Mouse (Mus musculus): ENCODE measurements at regions not wholly inside any gene's neighbourhood (a gene's known extent, or its start where the extent isn't known, plus 50 kb on each side); places are given as distances from the start of the nearest gene placed in this dataset.

DNA sequence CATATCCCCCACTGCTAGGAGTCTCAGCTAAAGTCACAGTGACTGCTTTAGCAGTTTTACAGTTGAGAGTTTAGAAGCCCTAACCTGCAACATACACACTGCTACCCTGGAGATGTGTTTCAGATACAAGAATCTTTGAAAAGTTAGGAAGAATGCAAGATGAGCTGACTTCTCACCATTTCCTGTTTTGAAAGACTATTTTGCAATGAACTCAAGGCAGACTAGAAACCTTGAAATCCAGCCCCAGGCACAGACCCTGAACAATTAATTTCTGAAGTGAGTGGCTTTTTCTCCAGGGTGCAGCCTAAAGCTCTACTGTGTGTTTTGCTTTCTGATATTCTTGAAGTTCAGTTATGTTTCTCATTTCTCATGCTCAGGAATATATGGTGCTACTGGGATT, 440.6 kb downstream of the Nebl start:
- peak; percentile 35 for DNase-seq (ENCODE audit: low read depth)

DNA sequence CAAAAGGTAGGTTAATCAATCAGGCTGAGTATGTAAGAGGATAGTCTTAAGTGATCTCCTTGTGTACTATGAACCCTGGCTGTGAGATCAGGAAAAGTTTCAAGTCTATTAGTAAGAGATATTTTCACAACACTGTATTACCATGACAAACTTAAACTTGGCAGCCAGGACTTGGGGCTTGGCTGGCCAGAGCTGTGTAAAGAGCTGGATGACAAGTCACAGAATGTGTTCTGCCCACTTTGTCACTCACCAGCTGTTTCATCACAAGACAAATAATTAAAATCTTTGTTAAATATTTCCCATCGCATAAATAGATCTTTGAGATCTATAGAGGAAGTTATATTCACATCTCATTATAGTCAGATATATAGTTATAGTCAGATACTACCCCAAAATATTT, 443.7 kb downstream of the Nebl start:
- DNase-seq (ENCODE audit: low read depth) = peak; percentile 1

DNA sequence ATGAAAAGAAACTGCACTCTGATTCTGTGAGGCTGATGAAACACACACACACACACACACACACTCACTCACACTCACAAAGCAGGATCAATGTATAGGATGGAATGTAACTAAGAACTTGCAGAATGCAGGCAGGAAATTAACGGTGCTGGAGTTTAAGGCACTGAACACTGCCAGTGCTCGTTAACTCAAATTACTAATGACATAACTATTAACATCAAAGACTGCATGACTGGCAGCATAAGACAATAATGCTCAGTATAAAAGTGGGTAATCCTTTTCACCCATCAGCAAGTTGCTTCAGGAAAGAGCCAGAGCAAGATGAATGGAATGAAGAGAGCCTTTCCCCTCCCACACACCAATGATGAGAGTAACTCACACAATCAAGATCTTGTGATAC, 481.3 kb downstream of the Nebl start:
- DNase-seq (ENCODE audit: low read depth) = no peak

DNA sequence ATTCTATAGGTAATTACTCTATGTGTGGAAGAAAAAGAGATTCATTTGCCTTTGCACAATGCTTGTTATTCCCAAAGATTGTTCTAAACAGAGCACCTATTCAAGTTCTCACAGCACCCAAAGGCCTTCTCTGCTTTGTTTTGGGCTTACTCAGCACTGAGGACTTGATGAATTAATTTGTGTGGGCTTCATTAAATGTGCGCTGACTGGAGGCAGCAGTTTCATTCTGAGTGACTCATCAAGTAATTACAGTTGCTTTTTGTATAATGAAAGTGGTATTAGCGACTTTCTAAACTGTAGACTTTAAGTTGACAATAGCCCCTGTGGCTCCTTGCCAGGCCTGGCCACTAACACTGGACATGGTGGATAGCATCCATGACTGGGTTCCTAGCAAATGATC, 485.4 kb downstream of the Nebl start:
- DNase-seq (ENCODE audit: low read depth) = no peak

DNA sequence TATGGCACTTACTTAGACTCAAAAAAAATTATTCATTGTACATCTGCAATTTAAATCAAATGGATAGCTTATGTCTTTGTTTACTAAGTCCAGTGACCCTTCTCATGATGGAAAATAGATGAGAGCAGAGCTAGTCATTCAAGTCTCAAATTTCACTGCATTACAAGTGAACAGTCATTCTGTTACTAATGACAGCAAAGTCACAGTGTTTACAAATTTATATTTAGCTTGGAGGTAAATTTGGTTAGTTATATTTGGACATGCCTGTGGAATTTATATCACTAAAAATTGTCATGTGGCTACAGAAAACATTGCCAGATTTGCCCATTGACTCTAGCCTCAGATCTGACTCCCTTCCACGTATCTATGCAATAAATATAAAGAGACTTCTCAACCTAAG, 515.7 kb downstream of the Nebl start:
- no peak for DNase-seq (ENCODE audit: low read depth)

DNA sequence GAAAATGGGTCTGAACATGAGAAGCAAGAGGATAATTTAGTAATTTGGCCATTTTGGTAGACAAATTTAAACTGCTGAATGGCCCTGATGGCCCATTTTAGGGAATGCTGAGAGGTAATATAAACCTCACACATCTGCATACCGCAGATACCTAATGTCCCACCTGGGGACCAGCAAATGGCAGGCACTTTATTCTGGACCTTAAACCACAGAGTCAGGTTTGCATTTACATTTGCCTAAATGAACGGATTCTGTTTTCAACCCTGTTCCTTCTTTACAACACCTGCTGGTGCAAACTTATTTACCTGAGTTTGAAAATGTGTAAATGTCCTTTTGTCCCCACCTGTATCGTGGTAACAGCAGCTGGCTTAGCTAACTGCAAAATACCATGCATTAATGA, 516.4 kb downstream of the Nebl start:
- DNase-seq (ENCODE audit: low read depth) = no peak

DNA sequence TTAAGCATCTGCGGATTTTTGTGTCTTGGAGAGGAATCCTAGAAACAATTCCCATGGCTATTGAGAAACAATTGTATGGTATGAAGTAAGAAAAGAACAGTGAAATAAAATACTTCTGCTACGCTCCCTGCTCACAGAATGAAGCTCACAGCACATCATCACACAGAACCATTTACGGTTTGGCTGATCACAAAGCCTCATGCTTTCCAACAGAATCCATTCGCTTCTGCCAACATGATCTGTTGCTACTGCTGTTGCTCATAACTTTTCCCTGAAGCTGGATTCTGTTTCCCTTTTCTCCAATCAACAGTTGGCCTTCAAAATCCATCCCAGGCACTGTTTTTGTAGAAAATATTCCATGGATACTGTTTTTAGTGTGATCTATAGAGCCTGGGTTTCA, 518.7 kb downstream of the Nebl start:
- no peak for DNase-seq (ENCODE audit: low read depth)

DNA sequence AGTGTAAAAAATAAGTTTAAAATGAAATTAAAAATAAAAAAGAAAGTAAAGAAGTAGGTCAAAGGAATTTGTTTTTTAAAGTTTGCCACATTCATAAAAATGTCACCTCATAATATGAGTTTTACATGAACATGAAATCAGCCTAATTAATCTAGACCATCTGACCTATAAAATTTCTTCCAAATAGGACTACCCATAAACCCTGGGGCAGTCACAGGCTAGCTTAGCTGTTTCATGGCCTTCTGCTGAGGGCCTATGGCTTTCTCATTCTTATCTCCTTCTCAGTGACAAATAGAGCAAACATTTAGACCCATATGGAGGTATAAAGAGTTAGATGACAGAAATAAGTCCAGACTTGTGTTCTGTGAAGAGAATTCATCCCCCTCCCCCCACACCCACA, 520.2 kb downstream of the Nebl start:
- DNase-seq (ENCODE audit: low read depth) = no peak

DNA sequence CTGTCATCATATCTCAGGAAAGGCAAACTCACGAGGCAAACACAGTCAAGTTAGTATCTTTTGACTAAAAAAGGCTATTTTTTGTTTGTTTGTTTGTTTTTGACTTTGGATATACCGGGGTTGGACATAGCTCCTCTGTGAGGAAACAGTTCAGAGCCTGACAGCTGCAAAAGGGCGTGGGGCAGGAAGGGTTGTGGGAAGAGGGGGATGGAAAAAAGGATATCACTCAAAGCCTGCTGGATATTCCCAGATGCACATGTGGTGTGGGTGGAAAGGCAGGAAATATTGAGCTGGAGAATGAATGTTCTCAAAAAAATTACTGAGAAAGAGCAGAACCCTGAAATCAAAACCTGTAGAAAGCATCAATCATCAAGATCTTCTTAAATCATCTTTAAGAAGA, 537.7 kb downstream of the Nebl start:
- DNase-seq (ENCODE audit: low read depth) = no peak

DNA sequence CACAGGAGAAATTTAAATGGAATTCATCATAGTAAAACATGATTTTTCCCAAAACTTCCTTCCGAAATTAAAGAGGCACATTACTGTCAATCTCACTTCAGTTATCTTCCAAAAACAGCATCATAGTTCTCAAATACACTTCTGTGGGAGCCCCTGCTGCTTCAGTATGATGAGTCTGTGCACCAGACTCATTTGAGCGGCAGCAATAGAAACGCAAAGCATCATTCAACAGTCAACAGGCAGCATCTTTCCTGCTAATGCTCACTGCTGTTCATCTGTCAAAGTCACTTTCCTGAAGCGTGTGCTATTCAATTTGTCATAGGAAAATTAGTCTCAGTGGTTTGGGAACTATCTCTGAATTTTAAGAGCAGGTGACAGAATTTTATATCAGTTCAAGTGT, 542.1 kb downstream of the Nebl start:
- DNase-seq (ENCODE audit: low read depth) = no peak

DNA sequence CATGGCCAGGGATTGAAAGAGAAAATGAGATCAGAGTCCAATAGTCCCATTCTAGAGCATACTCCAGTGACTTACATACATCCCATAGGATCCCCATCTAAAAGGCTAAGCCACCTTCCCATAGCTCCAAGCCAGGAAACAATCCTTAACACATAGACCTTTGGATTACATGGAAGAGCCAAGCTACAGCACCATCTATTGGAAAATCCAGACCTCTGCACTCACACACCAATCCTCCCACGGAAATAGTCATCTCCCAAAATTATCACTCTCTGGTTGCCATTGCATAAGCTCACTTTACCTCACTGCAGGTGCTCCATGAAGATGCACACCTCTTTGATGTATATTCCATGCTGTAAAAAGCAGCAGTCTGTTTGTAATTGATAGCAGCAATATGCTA, 543.4 kb downstream of the Nebl start:
- no peak for DNase-seq (ENCODE audit: low read depth)

DNA sequence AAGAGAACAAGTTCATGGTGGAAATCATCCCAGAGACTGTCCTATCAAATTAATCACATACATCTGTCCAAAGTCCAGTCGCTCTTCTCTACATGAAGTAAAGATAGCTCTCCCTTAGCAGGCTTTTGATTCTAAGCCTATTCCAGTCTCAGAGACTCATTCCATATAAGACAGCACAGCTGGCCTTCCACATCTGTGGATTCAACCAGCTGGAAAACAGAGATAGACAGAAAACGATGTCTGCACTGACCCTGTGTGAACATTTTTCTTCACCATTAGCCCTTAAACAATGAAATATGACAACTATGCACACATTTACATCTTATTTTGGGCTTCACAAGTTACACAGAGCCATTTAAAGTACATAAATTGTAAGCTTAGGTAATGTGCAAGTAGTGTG, 547.6 kb downstream of the Nebl start:
- no peak for DNase-seq (ENCODE audit: low read depth)

DNA sequence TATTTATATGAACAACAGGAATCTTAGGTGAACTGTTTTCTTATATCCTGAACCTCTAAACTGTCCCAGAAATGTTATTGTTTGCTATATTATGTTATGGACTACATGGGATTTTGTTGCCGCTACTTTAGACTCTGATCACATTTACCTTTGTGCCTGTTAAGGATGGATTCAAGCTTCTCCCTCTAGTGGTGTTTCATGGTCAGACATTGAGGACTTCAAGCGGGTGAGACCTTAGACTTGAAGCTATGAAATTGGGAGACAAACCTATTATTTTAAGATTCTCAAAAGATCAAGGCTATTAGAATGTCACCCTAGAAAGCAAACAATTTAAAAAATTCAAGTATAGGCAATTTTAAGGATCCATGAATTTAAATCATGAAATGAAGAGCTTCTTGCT, 549.7 kb downstream of the Nebl start:
- DNase-seq (ENCODE audit: low read depth) = no peak

DNA sequence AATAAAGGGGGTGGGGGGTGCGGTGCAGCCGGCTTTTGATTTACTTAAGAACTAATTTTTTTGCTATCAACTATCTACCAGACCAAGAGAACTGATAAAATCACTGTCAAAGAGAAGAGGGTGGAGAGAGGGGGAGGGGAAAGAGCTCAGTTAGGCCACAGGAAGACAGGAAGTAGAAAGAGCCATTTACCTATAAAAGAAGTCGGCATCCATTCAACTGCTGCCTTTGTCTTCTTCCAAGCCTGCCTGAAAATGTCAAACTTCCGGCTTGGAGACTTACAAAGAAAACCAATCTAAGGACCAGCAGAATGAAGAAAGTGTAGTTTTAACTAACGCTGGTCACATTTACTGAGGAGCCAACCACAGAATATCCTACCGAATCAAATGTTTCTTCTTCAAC, 562.4 kb downstream of the Nebl start:
- DNase-seq (ENCODE audit: low read depth) = no peak

DNA sequence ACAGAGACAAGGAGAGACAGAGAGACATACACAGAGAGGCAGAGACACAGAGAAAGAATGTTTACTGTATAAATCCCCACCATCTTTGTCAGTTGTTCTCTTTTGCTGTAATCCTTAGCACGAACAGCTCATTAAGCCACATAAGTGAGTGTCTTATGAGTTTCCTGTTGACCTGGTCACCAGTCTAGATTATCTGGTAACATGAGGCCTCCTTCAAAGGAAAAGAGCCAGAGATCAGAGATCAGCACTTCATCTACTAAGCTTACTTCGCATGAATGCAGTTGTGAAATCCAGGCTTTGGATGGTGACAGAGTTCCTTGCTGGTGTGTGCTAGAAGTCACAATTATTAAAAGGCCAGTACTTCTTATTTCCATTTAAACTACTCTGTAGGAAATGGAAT, 566.2 kb downstream of the Nebl start:
- no peak for DNase-seq (ENCODE audit: low read depth)

DNA sequence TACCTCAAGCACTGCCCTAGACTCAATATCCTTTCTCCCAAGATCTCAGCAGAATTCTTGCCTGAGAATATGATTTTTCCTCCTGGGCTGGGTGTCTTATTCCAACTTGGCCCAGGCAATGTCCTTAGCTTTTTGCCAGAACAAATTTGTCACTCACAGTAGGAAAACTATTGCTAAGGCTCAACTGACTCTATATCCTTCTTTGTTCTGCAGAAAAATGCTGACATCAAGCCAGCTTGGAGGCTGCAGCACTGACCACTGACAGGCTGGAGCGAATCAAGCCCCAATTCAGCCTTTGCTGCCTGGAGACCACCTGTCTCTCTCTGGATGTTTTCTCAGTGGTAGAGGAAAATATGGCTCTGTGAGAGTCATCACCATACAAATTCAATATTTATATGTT, 572.8 kb downstream of the Nebl start:
- no peak for DNase-seq (ENCODE audit: low read depth)

DNA sequence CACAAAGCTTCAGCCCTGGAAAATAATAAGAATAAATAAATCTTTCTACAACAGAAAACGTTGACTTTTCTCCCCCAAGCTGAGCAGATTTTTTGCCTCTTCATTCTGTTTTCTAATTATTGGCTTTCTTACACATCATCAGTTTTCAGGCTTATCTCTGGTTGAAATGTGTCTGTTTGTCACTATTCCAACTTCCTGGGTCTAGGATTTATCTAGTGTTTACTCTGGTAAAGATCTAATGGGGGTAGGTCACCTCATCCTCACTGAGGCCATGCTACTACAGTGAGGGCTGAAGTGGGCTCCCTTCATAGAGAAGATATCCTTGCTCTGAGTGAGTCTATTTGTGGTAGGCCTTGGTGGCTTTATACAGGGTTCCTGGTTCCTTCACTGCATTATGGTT, 573.9 kb downstream of the Nebl start:
- no peak for DNase-seq (ENCODE audit: low read depth)

DNA sequence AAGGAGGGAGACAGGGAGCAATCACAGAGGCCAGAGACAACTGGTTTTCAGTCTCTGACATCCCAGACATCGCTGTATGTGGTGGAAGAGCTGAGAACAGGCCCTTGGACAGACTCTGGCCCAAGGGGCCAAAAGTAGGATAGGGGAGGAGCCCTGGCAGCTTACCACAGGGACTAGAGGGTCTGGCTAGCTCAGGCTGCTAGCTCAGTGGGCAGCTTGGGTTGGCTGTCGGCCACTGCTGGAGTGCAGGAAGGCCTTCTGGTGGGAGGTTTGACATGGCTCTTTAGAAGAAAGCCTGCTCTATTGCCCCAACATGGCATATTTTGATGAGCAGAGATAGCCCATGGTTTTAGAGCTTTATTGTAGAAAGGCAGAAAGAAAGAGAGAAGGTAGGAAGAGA, 575.7 kb downstream of the Nebl start:
- DNase-seq (ENCODE audit: low read depth) = no peak

DNA sequence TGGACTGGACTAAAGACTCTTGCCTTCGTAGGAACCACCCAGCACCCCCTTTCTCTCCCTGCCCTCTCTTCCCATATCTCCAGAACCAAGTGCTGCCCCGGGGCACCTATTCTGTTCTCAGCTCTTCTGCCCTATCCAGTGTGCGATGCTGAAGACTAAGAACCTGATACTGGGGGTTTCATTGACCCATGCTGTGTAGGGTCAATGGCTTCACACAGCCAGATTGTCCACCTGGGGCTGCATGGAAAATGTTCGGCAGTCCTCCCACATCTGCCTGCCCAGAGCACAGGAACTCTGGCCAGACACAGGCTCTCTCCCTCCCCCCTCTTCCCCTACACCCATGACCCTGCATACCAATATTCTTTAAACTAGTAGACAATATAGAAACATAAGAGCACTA, 607.6 kb downstream of the Nebl start:
- DNase-seq (ENCODE audit: low read depth) = no peak

DNA sequence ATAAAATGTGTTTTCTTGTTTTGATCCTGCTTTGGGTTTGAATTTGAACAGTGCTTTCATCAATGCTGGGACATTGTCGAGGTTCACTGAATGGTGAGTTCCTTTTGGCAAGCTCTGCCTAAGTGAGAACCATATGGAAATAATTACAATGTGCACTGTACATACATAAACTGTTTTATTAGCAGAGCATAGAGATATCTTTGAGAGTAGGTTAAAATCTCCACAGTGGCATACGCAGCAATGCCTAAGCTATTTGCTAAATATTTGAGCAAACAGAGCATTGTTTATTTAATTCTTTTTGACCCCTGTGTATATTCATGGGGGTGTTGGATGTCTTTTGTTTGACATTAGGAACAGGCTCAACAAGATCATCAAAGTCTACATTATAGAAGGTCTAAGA, 614.0 kb downstream of the Nebl start:
- DNase-seq (ENCODE audit: low read depth) = no peak

DNA sequence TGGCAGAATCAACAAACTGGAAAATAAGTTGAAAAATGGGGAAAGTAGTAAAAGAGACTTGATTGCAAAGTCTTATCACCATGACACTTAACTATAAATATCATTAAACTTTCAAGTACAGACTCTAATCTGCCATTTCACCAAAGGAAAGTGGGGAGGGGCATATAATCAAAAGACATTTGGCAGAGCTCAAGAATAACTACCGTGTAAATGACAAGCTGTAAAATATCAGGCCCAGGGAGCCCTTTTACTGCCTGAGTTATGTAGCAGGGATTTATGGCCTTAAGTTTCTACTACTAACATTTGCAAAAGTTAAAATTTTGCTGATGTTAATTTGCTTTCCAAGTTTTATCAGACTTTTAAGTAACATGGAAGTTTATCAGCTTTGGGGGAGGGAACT, 620.1 kb downstream of the Nebl start:
- DNase-seq (ENCODE audit: low read depth) = no peak

DNA sequence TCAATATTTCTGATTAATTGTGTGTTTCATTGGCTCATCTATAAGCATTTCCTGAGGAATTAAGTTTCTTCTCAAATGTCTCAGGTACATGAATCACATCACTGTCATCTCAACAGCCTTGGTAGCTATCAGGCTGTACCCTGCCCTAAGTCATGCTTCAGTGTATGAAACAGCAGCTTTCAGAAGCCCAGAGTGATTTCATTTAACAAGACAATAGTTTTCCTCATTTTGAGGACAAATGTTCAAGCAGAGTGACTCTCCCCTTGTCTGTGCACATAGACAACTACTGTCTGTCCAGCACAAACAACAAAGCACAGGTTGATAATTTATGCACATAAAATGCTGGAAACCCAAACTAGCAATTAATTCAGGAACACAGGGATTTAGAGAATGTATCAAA, 630.1 kb downstream of the Nebl start:
- DNase-seq (ENCODE audit: low read depth) = no peak

DNA sequence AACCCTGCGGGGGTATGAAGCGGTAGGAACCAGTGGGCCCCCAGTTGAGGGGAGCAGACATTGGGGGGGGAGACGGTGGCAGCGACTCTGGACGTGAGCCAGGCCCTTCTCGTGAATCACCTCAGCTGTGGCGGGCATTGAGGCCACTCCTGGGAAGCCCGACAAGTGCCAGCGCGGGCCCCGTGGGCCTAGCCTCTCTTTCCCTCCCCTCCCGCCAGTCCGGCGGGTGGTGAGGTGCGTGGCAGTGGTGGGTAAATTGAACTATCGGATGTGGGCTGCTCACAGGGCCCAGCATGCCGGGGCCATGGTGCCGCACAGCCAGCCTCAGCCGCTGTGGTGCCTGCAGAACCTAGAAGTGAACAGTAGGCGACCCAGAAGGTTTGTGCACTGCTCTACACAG, 633.7 kb downstream of the Nebl start:
- DNase-seq (ENCODE audit: low read depth) = no peak

DNA sequence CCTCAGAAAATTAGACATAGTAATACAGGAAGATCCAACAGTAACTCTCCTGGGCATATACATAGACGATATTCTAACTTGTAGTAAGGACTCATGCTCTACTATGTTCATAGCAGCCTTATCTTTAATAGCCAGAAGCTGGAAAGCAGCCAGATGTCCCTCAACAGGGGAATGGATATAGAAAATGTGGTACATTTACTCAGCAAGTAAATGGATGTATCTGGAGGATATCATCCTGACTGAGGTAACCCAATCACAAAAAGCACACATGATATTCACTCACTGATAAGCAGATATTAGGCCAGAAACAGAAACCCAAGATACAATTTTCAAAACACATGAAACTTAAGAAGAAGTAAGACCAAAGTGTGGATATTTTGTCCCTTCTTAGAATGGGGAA, 639.8 kb downstream of the Nebl start:
- DNase-seq (ENCODE audit: low read depth) = peak; percentile 6

DNA sequence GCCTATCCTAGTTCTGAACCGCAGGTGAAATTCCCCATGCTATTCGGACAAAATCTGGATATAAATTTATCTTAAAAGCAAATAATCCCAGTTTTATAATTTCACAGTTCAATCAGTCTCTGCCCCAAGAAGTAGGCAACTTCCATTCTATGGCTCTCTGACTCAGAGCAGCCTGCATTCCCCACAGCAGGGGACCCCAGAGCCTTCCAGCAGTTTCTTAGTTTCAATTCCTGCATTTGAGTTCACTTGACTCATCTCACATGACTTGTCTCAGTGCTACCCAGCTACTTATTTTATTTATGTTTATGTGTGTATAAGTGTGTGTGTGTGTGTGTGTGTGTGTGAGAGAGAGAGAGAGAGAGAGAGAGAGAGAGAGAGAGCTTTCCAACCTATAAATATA, 650.0 kb downstream of the Nebl start:
- no peak for DNase-seq (ENCODE audit: low read depth)

Measured in 416B (cell line).